Mouse (Mus musculus) forebrain, postnatal 0 days (tissue): ENCODE data around the gene Vps45. TPM values are rescaled to one million over a fixed set of nuclear protein-coding genes. Genes with fewer than 3 reads are reported as not detected.

Source experiments
- ATAC-seq: fragments of 200-750 bp; cut with Nextera tagmentation; 2 replicates; pipeline ENCODE4 v1.8.0; 2017; ENCODE audit warnings: mild to moderate bottlenecking, moderate library complexity
- DNase-seq: peaks from one replicate; pipeline ENCODE4 v3.0.0-alpha.2; 2015
- H3K27ac ChIP-seq: fragments of 300-500 bp; sonication (generic); 2 replicates; pipeline ENCODE4 v1.5.1; 2014; ENCODE audit warnings: low read depth, mild to moderate bottlenecking, antibody characterized with exemption, low read length, moderate library complexity, mixed read lengths
- H3K27me3 ChIP-seq: fragments of 300-500 bp; sonication (generic); 2 replicates; pipeline ENCODE4 v1.6.1; 2014; ENCODE audit warnings: mild to moderate bottlenecking, low read length, mixed read lengths; ENCODE audit not compliant: insufficient read depth
- H3K36me3 ChIP-seq: fragments of 300-500 bp; sonication (generic); 2 replicates; pipeline ENCODE4 v1.6.1; 2014; ENCODE audit warnings: mild to moderate bottlenecking, moderate library complexity; ENCODE audit not compliant: insufficient read depth
- H3K4me1 ChIP-seq: fragments of 300-500 bp; sonication (generic); 2 replicates; pipeline ENCODE4 v1.6.1; 2014; ENCODE audit warnings: antibody characterized with exemption; ENCODE audit not compliant: insufficient read depth
- H3K4me2 ChIP-seq: fragments of 300-500 bp; sonication (generic); 2 replicates; pipeline ENCODE4 v1.6.1; 2014; ENCODE audit warnings: low read depth, mild to moderate bottlenecking, moderate library complexity
- H3K4me3 ChIP-seq: fragments of 300-500 bp; sonication (generic); 2 replicates; pipeline ENCODE4 v1.5.1; 2014; ENCODE audit warnings: low read depth, low read length, mixed read lengths
- H3K9ac ChIP-seq: fragments of 300-500 bp; sonication (generic); 2 replicates; pipeline ENCODE4 v1.6.1; 2014; ENCODE audit warnings: mild to moderate bottlenecking
- H3K9me3 ChIP-seq: fragments of 300-500 bp; sonication (generic); 2 replicates; pipeline ENCODE4 v1.6.1; 2016; ENCODE audit warnings: low read length
- CTCF ChIP-seq: sonication (generic); IDR thresholded peaks from 2 replicates; pipeline ENCODE4 v1.5.1; 2016; ENCODE audit warnings: antibody characterized with exemption, control low read depth, low read depth
- WGBS: fragments of 180-500 bp; shearing (Covaris S2); extraction: QIAGEN DNeasy Blood & Tissue Kit; methylation state at CpG from one replicate; pipeline ENCODE4 v1.1.7; 2014; 5-methylcytosine and 5-hydroxymethylcytosine counted together
- polyA plus RNA-seq: library from polyadenylated mRNA; unstranded; fragments of >200 nt; fragmentation: Nextera tagmentation; extraction: Ambion mirVana; gene quantifications from 2 replicates; pipeline ENCODE4 v1.2.1, GENCODE M21; 2015
- total RNA-seq: library from RNA; depleted of rRNA; stranded (reverse); fragments of >200 nt; gene quantifications from 2 replicates; pipeline ENCODE4 v1.2.3, GENCODE M21; 2014

Vps45 gene
- total and polyA plus RNA-seq, 2 experiments from 2014 or later = 60.5 to 65.1 TPM

DNA sequence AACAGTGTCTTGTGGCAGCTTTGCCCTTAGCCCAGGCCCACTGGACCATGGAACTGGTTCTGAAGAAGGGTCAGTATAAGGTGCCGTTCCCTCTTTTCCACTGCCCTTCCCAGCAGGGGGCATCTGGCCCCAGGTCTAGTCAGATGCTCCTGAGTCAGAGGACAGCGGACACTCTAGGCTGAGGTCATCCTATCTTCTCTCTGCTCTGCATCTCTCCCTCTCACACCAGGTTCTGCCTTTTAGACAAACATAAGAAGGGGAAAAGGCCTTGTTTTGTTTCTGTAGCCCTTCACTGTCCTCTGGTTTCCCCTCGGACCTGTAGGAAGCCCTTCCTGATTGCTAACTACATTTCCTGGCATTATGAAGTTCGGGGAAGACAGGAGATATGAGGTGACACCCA lies 64.4 kb downstream of the Vps45 start:
- peak overlapping the region; percentile 91 for H3K4me3 ChIP-seq
- H3K27ac ChIP-seq = peak overlapping the region; percentile 62
- TF ChIP-seq CTCF = 0 out of 2 replicates have a peak, but pooled peaks have one; percentile 14
- H3K36me3 ChIP-seq = peaks cover 35% of the 10 kb centered on the region
- ATAC-seq = no peak
- 19% methylated on average over 4 of the region's 4 CpGs for WGBS
- peak overlapping the region; percentile 97 for H3K9ac ChIP-seq
- H3K4me2 ChIP-seq = peak overlapping the region; percentile 72
- H3K9me3 ChIP-seq = no peaks in the 10 kb centered on the region
- no peaks in the 10 kb centered on the region for H3K27me3 ChIP-seq
- DNase-seq = no peak
- H3K4me1 ChIP-seq = peaks cover 17% of the 10 kb centered on the region

DNA sequence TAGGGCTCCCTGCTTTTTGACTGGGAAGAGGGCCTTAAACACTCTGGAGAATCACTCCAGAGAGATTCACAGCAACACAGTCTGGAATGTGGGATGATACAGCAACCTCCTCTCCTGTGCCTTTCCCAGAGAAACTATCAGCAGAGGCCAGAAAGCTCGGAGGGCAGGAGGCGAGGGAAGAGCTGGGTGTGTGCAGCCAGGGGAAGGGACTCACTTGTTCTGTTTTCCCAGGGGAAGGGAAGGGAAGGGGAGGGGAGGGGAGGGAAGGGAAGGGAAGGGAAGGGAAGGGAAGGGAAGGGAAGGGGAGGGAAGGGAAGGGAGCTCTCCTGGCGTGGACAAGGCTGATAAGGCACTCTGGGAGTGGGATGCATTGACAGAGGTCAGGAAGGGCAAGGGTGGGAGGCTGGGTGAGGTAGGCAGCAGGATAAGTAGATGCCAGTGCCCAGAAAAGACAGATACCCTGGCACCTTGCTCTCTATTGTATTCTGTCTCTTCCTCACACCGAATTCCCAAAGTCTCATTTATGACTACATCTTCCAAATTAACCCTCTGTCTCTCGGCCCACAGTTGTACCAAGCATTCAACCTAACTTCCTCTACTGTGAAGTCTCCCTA lies 65.2 kb downstream of the Vps45 start:
- H3K9me3 ChIP-seq = no peaks in the 10 kb centered on the region
- peak overlapping the region; percentile 62; the same call in 1 of the 2 replicates for H3K27ac ChIP-seq
- TF ChIP-seq CTCF = no peak
- peak overlapping the region; percentile 91 for H3K4me3 ChIP-seq
- ATAC-seq (no peak), DNase-seq (no peak)
- H3K36me3 ChIP-seq = peaks cover 43% of the 10 kb centered on the region
- H3K4me2 ChIP-seq = peak overlapping the region; percentile 72
- 23% methylated on average over 5 of the region's 5 CpGs for WGBS
- H3K9ac ChIP-seq = peak overlapping the region; percentile 97
- H3K4me1 ChIP-seq = peaks cover 17% of the 10 kb centered on the region
- H3K27me3 ChIP-seq = no peaks in the 10 kb centered on the region

DNA sequence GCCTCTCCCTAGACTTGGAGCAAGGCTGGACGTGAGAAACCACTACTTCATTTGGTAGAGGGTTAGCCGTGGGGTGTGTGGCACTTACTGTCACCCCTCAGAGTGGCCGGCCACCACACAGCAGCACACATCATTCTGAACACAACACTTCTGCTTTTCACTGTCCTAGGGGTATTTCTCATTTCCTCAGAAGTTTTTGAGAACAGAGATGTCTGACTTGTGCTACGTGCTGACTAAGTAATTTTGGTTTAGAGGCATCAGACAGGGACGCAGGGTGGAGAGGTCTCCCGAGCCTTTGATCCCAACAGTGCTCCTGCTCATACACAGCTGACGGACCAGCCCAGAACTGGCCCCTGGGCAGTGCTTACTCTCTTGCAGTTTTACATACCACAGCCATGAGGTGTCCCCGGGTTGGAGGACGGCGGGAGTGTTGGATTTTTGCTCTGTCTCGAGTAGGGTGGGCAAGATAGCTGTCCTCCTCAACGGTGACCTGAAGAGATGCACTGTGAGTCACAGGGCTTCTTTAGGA lies 67.8 kb downstream of the Vps45 start:
- Histone ChIP-seq H3K4me1 (peaks cover 18% of the 10 kb centered on the region), H3K4me2 (no peak overlapping the region), H3K9ac (no peak overlapping the region), H3K36me3 (peaks cover 52% of the 10 kb centered on the region), H3K4me3 (no peak overlapping the region), H3K27me3 (no peaks in the 10 kb centered on the region), H3K9me3 (no peaks in the 10 kb centered on the region), H3K27ac (no peak overlapping the region)
- no peak for TF ChIP-seq CTCF
- no peak for DNase-seq
- no peak for ATAC-seq
- 91% methylated on average over 12 of the region's 12 CpGs for WGBS

DNA sequence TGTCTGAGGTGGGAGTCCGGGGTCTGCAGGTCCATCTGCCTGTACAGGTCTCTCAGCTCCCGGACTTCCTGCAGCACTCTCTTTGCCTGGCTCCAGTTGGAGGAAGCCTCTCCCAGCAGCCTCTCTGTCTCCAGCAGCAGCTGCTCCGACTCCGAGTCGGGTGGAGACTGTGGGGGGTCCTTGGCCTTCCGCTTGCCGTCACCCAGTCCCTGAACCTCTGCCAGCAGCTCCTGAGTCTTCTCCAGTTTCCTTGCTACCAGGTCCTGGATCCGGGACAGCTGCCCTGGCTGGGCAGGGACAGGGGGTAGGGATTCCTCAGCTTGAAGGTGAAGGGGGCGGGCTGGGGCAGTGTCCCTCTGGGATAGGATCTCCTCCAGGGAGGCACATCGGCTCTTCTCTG lies 69.3 kb downstream of the Vps45 start:
- Histone ChIP-seq H3K4me3 (no peak overlapping the region), H3K9me3 (no peaks in the 10 kb centered on the region), H3K9ac (no peak overlapping the region), H3K36me3 (peaks cover 52% of the 10 kb centered on the region), H3K4me2 (no peak overlapping the region), H3K27me3 (no peaks in the 10 kb centered on the region), H3K4me1 (peaks cover 28% of the 10 kb centered on the region), H3K27ac (0 out of 2 replicates have a peak overlapping the region, but pooled peaks have one; percentile 15)
- DNase-seq (no peak), ATAC-seq (no peak)
- TF ChIP-seq CTCF = no peak
- WGBS = 39% methylated on average over 10 of the region's 10 CpGs

DNA sequence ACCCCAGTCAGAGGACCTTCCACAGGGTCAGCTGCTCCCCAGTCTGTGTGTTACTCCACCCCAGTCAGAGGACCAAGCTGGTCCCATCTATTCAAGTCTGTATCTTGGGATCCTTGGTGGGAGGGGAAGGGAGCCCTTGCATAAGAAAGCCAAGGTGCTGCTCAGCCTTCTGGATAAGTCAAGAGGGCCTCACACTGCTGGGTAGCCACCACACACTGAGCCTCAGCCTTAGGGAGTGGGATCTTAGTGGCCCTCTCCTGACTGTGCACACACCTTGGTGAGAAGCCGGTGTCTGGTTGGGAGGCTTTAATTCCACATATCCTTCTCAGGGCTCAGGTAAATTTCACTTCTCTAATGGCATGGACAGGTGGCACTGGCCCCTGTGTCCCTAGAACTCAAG lies 70.1 kb downstream of the Vps45 start:
- no peak overlapping the region for H3K4me2 ChIP-seq
- no peak overlapping the region for H3K9ac ChIP-seq
- DNase-seq (no peak), ATAC-seq (no peak)
- 100% methylated on average over 1 of the region's 1 CpGs for WGBS
- H3K27ac ChIP-seq = no peak overlapping the region
- peaks cover 52% of the 10 kb centered on the region for H3K36me3 ChIP-seq
- TF ChIP-seq CTCF = no peak
- no peaks in the 10 kb centered on the region for H3K27me3 ChIP-seq
- H3K4me1 ChIP-seq = peaks cover 21% of the 10 kb centered on the region
- no peak overlapping the region for H3K4me3 ChIP-seq
- H3K9me3 ChIP-seq = no peaks in the 10 kb centered on the region

DNA sequence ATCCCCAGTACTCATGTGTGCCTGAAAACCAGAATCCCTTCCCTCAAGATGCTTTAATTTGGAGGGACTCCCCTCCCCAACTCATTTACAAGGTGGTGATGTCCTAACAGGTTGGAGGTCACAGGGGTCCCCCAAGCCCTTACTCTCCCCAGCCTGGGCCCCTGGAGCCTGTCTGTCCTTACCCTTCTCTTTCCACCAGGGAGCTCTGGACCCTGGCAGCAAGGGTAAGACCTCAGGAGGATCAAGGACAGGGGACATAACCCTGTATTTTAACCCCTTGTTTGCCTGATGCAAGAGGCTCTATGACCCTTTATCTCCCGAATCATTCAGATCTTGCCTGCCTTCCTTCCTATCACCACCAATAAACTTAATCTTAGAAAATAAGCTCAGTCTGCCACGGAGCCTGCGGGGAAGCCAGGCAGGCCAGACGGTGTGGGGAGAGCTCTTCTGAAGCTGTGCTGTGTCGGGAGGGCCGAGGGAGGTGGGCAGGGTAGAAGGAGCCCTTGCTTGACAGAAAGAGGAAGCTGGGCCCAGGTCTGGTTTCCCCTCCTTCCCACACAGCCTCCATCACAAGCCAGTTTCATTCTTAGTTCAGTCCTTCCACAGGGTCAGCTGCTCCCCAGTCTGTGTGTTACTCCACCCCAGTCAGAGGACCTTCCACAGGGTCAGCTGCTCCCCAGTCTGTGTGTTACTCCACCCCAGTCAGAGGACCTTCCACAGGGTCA lies 70.7 kb downstream of the Vps45 start:
- DNase-seq (no peak), ATAC-seq (no peak)
- Histone ChIP-seq H3K36me3 (peaks cover 52% of the 10 kb centered on the region), H3K4me1 (peaks cover 21% of the 10 kb centered on the region), H3K4me3 (no peak overlapping the region), H3K9ac (no peak overlapping the region), H3K4me2 (no peak overlapping the region), H3K27me3 (no peaks in the 10 kb centered on the region), H3K9me3 (no peaks in the 10 kb centered on the region), H3K27ac (0 out of 2 replicates have a peak overlapping the region, but pooled peaks have one; percentile 90)
- WGBS = 71% methylated on average over 6 of the region's 6 CpGs
- TF ChIP-seq CTCF = no peak

DNA sequence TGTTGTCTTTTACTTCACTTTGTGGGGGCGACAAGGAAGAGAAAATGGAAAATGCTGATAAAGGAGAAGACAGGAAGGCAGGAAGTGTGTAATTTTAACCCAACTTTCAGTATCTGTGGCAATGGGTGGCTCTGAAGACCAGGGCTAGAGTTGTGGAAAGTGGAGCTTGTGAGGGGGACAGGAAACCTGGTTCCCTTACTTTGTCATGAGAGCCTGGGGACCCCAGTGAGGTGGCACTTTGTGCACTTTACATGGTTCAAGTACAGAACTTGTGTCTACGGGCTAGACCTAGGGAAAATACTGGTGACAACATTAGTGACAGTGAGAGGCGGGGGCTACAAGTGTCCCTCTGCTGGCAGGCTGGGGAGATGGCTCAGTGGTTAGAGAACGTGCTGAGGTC lies 71.3 kb downstream of the Vps45 start:
- peaks cover 47% of the 10 kb centered on the region for H3K36me3 ChIP-seq
- WGBS = 68% methylated on average over 4 of the region's 4 CpGs

More for the DNA sequence above, 71.3 kb downstream of the Vps45 start:
- TF ChIP-seq CTCF = no peak
- no peak for ATAC-seq
- no peaks in the 10 kb centered on the region for H3K9me3 ChIP-seq
- H3K27me3 ChIP-seq = no peaks in the 10 kb centered on the region
- H3K27ac ChIP-seq = peak overlapping the region; percentile 90
- H3K9ac ChIP-seq = no peak overlapping the region
- H3K4me2 ChIP-seq = no peak overlapping the region
- H3K4me3 ChIP-seq = no peak overlapping the region
- peaks cover 21% of the 10 kb centered on the region for H3K4me1 ChIP-seq
- DNase-seq = no peak
